Mouse (Mus musculus): ENCODE data around the gene Pappa. TPM values are rescaled to one million over a fixed set of nuclear protein-coding genes. Genes with fewer than 3 reads are reported as not detected.

Pappa gene
- polyA plus RNA-seq, 1 experiment from 2014 or later: 1.1 TPM

DNA sequence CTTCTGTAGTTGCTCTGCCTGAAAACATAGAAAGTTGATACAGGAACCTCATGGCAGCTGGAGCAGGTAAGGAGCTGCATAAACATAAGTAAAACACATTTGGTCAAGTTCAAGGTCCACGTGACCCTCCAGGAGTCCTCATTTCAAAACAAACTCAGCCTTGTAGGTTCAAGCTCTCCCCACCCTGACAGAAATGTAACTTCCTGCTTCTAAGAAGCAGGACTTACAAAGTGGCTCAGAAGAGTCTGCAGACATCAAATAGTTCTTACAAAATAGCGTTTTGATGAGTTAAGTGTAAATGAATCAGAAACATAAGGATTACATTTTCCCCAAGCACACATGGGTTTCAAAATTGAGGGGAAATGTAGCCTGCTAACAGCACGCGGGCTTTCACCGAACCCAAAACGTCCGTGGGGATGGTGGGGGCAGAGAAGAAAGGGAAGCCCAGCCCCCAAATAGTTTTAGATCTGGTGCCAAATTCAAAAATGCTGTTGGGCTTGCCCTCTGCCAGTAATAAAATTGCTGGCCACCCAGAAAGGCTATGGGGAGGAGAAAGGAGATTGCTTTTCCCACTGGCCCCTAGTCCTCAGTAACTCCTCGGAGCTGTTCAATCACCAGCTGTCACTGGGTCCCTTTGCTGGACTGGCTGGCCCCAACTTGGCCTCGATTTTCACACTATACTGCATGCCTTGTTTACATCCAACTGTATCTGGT is 93.8 kb downstream of the Pappa start:
- ATAC-seq (ENCODE audit: insufficient number of reproducible peaks, low FRiP score): no peak
- no peaks in the 10 kb centered on the region for H3K27me3 ChIP-seq (replicated peaks)
- no peak overlapping the region for H3K9ac ChIP-seq
- H3K36me3 ChIP-seq: no peaks in the 10 kb centered on the region
- peaks cover 8% of the 10 kb centered on the region; the same call in 1 of the 2 replicates for H3K4me1 ChIP-seq (replicated peaks)
- no peak overlapping the region for H3K4me3 ChIP-seq
- no peaks in the 10 kb centered on the region for H3K9me3 ChIP-seq (replicated peaks)
- 45% methylated on average over 9 of the region's 9 CpGs for WGBS
- H3K27ac ChIP-seq (ENCODE audit: poor library complexity, severe bottlenecking): no peak overlapping the region
- H3K4me2 ChIP-seq: no peak overlapping the region

DNA sequence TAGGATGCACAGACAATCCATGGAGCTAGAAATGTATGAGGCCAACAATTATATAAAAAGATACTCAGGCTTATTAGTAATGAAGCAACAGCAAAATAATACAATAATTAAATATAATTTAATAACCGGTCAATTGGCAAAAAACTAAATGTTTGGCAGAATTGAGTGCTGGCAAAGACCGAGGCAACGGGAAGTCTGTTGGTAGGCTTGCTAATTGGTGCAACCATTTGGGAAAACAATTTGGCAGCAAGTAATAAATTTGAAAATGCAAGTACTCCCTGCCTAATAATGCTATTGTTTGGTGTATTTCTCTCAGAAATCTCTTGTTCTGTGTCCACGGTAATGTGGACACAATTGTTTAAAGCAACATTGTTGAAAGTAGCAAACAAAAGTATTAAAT is 99.9 kb downstream of the Pappa start:
- no peak overlapping the region for H3K9ac ChIP-seq
- H3K27ac ChIP-seq (ENCODE audit: poor library complexity, severe bottlenecking): no peak overlapping the region
- 92% methylated on average over 4 of the region's 4 CpGs for WGBS
- H3K4me1 ChIP-seq (replicated peaks): no peaks in the 10 kb centered on the region
- H3K9me3 ChIP-seq (replicated peaks): no peaks in the 10 kb centered on the region
- ATAC-seq (ENCODE audit: insufficient number of reproducible peaks, low FRiP score): no peak
- no peak overlapping the region for H3K4me3 ChIP-seq
- H3K4me2 ChIP-seq: no peak overlapping the region
- H3K27me3 ChIP-seq (replicated peaks): no peaks in the 10 kb centered on the region
- no peaks in the 10 kb centered on the region for H3K36me3 ChIP-seq

DNA sequence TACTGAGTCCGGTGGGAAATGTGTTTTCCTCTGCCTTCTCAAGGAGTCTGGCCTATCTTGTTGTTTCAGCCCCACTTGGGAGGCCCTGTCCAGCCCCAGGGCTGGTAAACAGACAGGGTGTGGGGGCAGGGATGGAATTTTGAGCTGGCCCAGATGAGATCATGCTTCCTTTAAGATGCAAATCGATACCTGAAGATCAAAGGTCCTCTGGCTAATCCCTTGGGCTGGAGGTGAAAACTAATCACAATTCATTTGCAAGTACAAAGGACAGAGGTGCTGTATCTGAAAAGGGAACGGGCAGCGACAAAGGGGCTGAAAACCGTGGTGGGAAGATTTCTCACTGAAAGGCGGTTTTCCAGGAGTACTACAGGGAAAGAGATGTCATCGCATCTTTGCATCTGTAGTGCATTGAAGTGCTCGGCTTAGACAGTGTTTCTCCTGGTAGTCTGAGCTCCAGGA is 114.6 kb downstream of the Pappa start:
- Histone ChIP-seq H3K9ac (no peak overlapping the region), H3K36me3 (no peaks in the 10 kb centered on the region), H3K4me1 (replicated peaks) (peaks cover 28% of the 10 kb centered on the region), H3K4me3 (no peak overlapping the region), H3K27ac (ENCODE audit: poor library complexity, severe bottlenecking) (no peak overlapping the region), H3K27me3 (replicated peaks) (no peaks in the 10 kb centered on the region), H3K9me3 (replicated peaks) (no peaks in the 10 kb centered on the region), H3K4me2 (no peak overlapping the region)
- 9% methylated on average over 8 of the region's 8 CpGs for WGBS
- peak; percentile 56; the same call in 1 of the 2 replicates for ATAC-seq (ENCODE audit: insufficient number of reproducible peaks, low FRiP score)

DNA sequence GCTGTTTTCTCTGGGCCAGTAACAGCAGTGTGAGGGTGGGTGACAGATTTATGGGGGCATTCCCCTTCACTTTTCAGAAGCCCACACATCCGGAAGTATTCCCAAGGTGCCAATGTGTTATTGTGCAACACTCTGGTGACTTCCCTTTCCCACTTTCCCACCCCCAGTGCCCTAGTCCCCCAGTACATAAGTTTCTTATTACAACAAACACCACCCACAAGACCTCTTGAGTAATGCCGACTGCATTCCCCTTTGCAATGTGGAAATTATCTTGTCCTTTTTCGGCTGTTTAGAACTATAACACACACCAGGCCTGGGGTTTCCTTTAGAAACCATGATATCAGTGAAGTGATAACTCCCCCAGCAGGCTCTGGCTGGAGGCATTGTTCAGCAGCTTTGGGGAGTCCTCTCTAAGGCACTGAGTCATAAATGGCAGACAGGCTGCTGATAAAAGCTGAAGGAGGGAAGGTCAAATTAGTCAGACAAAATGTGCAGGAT is 118.5 kb downstream of the Pappa start:
- ATAC-seq (ENCODE audit: insufficient number of reproducible peaks, low FRiP score): peak; percentile 79
- H3K9ac ChIP-seq: no peak overlapping the region
- 0 out of 2 replicates have a peak, but pooled peaks cover 4% of the 10 kb centered on the region for H3K27me3 ChIP-seq (replicated peaks)
- H3K4me3 ChIP-seq: no peak overlapping the region
- peak overlapping the region; percentile 62 for H3K27ac ChIP-seq (ENCODE audit: poor library complexity, severe bottlenecking)
- H3K36me3 ChIP-seq: no peaks in the 10 kb centered on the region
- no peaks in the 10 kb centered on the region for H3K9me3 ChIP-seq (replicated peaks)
- H3K4me1 ChIP-seq (replicated peaks): peaks cover 28% of the 10 kb centered on the region
- WGBS: 7% methylated on average over 3 of the region's 3 CpGs
- H3K4me2 ChIP-seq: peak overlapping the region; percentile 20; the same call in 1 of the 2 replicates

GRCm38 (mm10) chr4:65243245-65243644 is 119.3 kb downstream of the Pappa start:
- Histone ChIP-seq H3K9me3 (replicated peaks) (no peaks in the 10 kb centered on the region), H3K36me3 (no peaks in the 10 kb centered on the region), H3K9ac (no peak overlapping the region), H3K4me1 (replicated peaks) (peaks cover 22% of the 10 kb centered on the region), H3K4me2 (no peak overlapping the region), H3K27me3 (replicated peaks) (0 out of 2 replicates have a peak, but pooled peaks cover 6% of the 10 kb centered on the region), H3K4me3 (no peak overlapping the region), H3K27ac (ENCODE audit: poor library complexity, severe bottlenecking) (peak overlapping the region; percentile 24)
- ATAC-seq (ENCODE audit: insufficient number of reproducible peaks, low FRiP score): no peak
- 27% methylated on average over 2 of the region's 2 CpGs for WGBS

DNA sequence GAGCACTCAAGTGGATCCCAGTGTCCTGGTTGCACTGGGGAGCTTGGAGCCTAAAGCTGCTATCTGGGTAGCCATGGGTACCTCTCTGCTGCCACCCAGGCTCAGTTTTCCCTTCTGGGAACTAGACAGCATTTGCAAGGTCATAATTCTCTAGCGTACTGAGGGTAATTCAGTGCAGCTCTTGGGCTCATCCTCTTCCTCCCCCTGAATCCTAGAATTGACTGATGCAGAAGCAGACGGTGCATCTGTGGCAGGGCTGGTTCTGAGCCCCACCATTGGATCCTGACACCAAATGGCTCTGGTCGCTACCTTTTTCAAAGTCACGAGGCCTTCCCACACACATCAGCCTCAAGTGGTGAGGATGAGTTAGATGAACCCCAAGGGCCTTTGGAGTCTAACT is 121.0 kb downstream of the Pappa start:
- H3K4me3 ChIP-seq: no peak overlapping the region
- no peak for ATAC-seq (ENCODE audit: insufficient number of reproducible peaks, low FRiP score)
- no peak overlapping the region for H3K4me2 ChIP-seq
- WGBS: 70% methylated on average over 4 of the region's 4 CpGs
- no peaks in the 10 kb centered on the region for H3K36me3 ChIP-seq
- H3K9ac ChIP-seq: no peak overlapping the region
- H3K27ac ChIP-seq (ENCODE audit: poor library complexity, severe bottlenecking): no peak overlapping the region
- H3K4me1 ChIP-seq (replicated peaks): peaks cover 15% of the 10 kb centered on the region
- H3K9me3 ChIP-seq (replicated peaks): no peaks in the 10 kb centered on the region
- H3K27me3 ChIP-seq (replicated peaks): 0 out of 2 replicates have a peak, but pooled peaks cover 6% of the 10 kb centered on the region

GRCm38 (mm10) chr4:65245440-65245839 is 121.5 kb downstream of the Pappa start:
- H3K27ac ChIP-seq (ENCODE audit: poor library complexity, severe bottlenecking): no peak overlapping the region
- no peaks in the 10 kb centered on the region for H3K36me3 ChIP-seq
- no peak overlapping the region for H3K9ac ChIP-seq
- no peak overlapping the region for H3K4me2 ChIP-seq
- H3K4me1 ChIP-seq (replicated peaks): peaks cover 15% of the 10 kb centered on the region
- 36% methylated on average over 3 of the region's 3 CpGs for WGBS
- no peaks in the 10 kb centered on the region for H3K9me3 ChIP-seq (replicated peaks)
- 0 out of 2 replicates have a peak, but pooled peaks cover 6% of the 10 kb centered on the region for H3K27me3 ChIP-seq (replicated peaks)
- H3K4me3 ChIP-seq: no peak overlapping the region
- no peak for ATAC-seq (ENCODE audit: insufficient number of reproducible peaks, low FRiP score)

DNA sequence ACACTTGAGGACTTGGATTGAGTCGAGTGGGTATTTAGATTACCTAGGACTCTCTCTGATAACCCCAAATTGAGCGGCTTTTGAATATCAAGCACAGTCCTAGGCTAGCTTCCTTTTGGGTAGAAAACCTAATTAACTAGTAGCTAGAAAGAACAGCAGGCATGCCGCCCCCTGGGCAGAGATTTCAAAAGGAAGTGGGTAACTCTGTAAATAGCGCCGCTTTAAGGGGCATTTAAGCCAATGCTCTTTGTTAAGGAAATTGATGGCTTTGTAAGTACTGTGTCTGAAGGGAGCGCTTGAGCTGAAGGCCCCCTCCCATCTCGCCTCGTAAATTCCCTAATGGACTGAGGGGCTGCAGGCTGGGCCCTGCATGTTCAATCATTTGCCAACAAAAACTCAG is 128.2 kb downstream of the Pappa start:
- Histone ChIP-seq H3K4me3 (no peak overlapping the region), H3K27ac (ENCODE audit: poor library complexity, severe bottlenecking) (no peak overlapping the region), H3K27me3 (replicated peaks) (0 out of 2 replicates have a peak, but pooled peaks cover 5% of the 10 kb centered on the region), H3K9me3 (replicated peaks) (no peaks in the 10 kb centered on the region), H3K9ac (no peak overlapping the region), H3K36me3 (no peaks in the 10 kb centered on the region), H3K4me2 (no peak overlapping the region; the same call in 1 of the 2 replicates), H3K4me1 (replicated peaks) (peaks cover 6% of the 10 kb centered on the region)
- 16% methylated on average over 8 of the region's 8 CpGs for WGBS
- no peak for ATAC-seq (ENCODE audit: insufficient number of reproducible peaks, low FRiP score)

DNA sequence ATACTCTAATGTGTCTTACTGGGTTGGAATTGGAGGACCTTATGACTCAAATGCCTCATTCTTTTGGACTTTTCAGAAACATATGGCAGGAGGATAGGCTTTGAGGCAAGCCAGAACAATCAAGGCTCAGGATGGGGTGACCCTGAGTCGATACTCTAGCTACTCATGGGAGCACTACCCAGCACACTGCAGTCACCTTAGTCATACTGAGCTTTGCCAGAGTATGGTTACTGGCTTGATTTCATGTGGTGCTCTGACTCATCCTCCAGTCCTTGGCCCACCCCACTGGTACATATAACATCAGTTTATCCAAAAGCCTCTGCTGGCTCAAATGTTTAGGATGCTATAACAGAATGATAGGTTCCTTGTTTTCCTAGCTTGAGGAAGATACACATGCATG is 130.1 kb downstream of the Pappa start:
- H3K4me3 ChIP-seq: no peak overlapping the region
- H3K9ac ChIP-seq: no peak overlapping the region
- no peaks in the 10 kb centered on the region for H3K27me3 ChIP-seq (replicated peaks)
- no peaks in the 10 kb centered on the region for H3K9me3 ChIP-seq (replicated peaks)
- WGBS: 81% methylated on average over 1 of the region's 1 CpGs
- ATAC-seq (ENCODE audit: insufficient number of reproducible peaks, low FRiP score): no peak
- no peak overlapping the region for H3K27ac ChIP-seq (ENCODE audit: poor library complexity, severe bottlenecking)
- peaks cover 6% of the 10 kb centered on the region for H3K4me1 ChIP-seq (replicated peaks)
- H3K4me2 ChIP-seq: no peak overlapping the region
- H3K36me3 ChIP-seq: no peaks in the 10 kb centered on the region

DNA sequence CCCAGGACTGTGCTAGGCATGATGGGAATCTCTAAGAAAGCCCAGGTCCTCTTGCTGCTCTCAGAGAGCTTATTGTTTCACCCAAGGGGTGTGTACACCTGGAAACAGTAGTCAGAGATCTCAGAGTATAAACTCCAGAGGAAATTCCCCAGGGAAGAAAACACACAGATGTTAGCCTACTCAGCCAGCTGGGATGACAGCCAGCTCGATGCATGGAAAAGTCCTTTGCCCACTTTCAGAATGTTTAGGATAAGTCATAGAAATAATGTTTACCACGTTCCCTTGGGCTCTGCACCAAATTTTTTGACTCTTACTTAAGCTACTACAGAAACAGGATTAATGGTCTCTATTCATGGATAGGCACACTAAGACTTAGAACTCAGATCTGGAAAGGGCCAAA is 143.1 kb downstream of the Pappa start:
- no peak for ATAC-seq (ENCODE audit: insufficient number of reproducible peaks, low FRiP score)
- H3K27ac ChIP-seq (ENCODE audit: poor library complexity, severe bottlenecking): no peak overlapping the region
- no peaks in the 10 kb centered on the region for H3K27me3 ChIP-seq (replicated peaks)
- WGBS: 64% methylated on average over 2 of the region's 2 CpGs
- no peak overlapping the region for H3K4me3 ChIP-seq
- no peak overlapping the region for H3K4me2 ChIP-seq
- no peaks in the 10 kb centered on the region for H3K4me1 ChIP-seq (replicated peaks)
- no peaks in the 10 kb centered on the region for H3K36me3 ChIP-seq
- no peak overlapping the region for H3K9ac ChIP-seq
- no peaks in the 10 kb centered on the region for H3K9me3 ChIP-seq (replicated peaks)

GRCm38 (mm10) chr4:65269996-65270395 is 146.0 kb downstream of the Pappa start:
- no peak for ATAC-seq (ENCODE audit: insufficient number of reproducible peaks, low FRiP score)
- 74% methylated on average over 2 of the region's 2 CpGs for WGBS
- Histone ChIP-seq H3K9ac (no peak overlapping the region), H3K27ac (ENCODE audit: poor library complexity, severe bottlenecking) (no peak overlapping the region), H3K4me3 (no peak overlapping the region), H3K36me3 (no peaks in the 10 kb centered on the region), H3K4me2 (no peak overlapping the region), H3K9me3 (replicated peaks) (no peaks in the 10 kb centered on the region), H3K4me1 (replicated peaks) (no peaks in the 10 kb centered on the region), H3K27me3 (replicated peaks) (no peaks in the 10 kb centered on the region)
